Mouse (Mus musculus) layer of hippocampus, postnatal 25 days (tissue): ENCODE data around the gene Dnah6. TPM values are rescaled to one million over a fixed set of nuclear protein-coding genes. Genes with fewer than 3 reads are reported as not detected.
A peak's percentile ranks its signal among the peaks of the same experiment; 100 is the strongest.

Experiments
- DNase-seq, 2 experiments: peaks; one replicate each; pipeline ENCODE4 v3.0.0; 2022; ENCODE audit warnings: mixed read lengths in 2 of 2, low spot score in 1 of 2; ENCODE audit errors: extremely low spot score in 1 of 2
- total RNA-seq, 2 experiments: library from RNA; stranded (reverse); gene quantifications; 2 replicates each; pipeline ENCODE4 v1.2.3; 2021

Gene Dnah6
- total RNA-seq, 2 experiments from 2014 or later: 0.54 to 0.94 TPM

DNA sequence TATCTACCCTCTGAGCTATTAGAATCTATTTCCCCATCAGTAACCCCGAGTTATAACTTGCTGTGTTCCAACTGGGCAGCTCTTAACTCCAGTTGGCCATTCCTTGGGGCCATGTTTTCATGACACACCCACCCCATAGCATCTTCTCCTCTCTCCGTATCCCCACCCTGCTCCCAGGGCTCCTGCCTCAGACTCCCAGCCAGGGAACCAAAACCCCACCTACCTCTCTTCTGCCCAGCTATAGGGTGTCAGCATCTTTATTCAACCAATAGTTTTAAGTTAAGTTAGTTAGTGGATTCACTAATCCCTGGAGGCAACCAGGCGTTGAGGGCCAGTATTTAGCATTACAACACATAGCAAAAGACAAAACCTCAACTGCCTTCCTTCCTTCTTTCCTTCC lies 7.4 kb upstream of the Dnah6 start:
- DNase-seq: no peak

DNA sequence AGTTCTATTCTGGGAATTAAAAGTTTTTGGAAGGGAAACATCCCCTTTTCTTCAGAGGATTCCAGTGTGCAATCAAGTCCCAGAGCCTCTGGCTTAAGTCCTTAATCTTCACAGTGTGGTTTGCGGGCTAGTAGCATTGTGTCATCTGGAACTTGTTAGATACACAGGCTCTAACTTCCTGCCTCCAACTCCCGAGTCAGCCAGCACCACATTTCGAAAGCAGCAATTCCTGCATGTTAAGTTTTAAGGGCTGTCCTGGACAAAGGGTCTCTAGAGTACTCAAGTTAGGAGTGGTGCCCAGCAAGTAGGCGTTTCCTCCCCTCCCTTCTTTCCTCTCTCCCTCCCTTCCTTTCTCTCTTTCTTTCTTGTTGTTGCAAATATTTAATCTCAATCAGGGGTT lies 7.0 kb upstream of the Dnah6 start:
- DNase-seq: no peak

DNA sequence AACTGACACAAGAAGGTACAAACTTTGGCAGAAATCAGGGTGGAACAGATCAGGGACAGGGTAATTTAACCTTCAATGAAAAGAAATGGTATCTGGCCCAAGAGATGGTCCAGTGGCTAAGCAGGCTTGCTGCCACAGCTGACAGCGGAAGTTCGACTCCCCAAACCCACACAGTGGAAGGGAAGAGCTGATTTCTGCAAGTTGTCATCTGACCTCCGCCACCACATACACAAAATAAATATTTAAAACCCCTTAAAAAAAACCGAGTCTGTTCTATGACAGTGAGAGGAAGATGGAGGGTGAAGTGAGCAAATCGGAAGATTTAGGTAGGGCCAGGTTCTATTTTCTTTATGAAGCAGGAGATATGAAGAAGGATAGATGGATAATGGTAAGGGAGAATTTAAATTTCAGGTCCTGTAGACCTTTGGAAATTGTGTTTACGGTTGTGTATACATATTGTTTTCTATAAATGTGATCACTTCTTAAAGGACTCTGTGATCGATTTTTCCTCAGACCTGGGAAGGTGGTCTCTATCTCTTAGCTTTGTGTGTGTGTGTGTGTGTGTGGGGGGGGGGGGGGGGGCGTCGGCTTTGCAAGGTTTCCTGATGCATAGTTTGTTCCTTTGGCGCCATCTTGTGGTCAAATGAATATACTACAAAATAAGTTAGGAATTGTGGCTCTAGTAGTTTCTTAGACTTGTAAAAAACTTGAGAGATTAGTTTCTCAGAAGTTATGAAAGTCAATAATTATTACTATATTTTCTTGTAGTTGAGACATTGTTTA lies 6.1 kb upstream of the Dnah6 start:
- no peak for DNase-seq

DNA sequence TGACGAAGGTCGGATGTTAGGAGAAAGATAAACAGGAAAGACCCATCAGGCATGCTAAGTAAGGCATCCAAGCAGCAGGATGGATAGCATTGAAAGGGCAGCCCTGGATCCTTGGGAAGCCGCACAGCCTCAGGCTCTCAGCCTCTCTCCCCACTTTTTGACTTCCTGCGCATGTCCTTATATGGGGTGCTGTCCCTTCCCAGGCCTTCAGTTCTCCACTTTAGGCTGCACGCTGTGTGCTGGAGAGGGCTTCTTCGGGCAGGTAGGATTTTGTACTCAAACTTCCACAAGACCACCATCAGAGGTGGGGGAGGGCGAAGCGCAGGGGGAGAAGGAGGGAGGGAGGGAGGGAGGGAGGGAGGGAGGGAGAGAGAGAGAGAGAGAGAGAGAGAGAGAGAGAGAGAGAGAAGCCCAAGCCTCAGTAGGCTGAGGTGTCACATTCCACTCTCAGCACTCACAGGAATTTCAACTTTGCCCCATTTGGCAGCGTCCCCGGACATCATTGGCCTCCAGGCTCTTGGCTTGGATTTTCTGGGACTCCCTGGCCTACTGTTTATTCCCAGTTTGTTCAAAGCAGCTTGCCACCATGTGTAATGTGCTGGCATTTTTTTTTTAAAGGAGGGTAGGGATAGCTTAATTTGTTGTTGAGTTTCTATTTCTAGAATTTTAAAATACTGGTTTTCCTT lies 1.5 kb upstream of the Dnah6 start:
- peak in 1 of 2 experiments; percentile 46 for DNase-seq

DNA sequence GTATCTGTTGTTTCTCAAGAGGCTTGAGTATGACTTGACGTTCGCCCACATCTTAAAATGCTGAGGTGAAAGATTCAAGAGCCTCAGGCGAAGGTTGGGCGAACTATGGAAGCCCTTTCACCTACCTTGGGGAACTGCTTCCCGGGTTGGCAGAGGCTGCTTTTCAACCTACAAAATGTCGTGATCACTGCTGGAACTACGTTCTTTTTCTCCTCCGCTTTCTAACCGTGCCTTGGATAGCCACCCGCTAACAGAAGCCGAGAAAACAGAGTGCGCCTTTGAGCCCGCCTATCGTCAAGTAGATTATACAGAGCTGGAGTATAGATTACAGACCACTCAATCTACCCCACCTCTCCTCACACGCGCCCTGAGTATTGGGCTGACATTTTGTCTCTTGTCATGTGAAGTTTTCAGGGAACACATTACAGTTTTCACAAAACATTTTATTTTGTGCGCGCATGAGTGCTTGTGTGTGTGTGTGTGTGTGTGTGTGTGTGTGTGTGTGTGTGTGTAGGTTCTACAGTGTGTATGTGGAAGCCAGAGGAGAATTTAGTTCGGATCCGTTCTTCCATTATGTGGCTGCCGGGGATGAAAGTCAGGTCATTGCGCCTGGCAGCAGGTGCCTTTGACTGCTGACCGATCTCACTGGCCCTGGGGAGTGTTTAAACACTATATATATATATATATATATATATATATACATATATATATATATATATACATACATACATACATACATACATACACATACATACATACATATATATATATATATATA lies 696 bp upstream of the Dnah6 start:
- peak in 1 of 2 experiments; percentile 14 for DNase-seq

DNA sequence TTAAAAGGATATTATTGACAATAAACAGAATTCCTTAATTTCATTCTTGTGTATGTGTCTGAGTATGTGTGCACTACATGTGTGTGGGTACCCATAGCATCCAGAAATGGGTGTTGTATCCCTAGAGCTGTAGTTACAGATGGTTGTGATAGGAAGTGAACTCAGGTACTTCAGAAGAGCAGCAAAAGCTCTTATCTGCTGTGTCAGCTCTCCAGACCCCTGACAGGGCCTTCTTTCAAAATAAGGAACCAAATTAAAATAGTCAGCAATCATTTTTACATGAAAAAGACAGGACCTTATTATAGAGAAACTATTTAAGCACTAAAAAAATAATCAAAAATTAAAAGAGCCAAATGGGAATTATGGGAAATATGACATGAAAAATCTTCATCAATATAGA lies 9.8 kb downstream of the Dnah6 start:
- DNase-seq: no peak

DNA sequence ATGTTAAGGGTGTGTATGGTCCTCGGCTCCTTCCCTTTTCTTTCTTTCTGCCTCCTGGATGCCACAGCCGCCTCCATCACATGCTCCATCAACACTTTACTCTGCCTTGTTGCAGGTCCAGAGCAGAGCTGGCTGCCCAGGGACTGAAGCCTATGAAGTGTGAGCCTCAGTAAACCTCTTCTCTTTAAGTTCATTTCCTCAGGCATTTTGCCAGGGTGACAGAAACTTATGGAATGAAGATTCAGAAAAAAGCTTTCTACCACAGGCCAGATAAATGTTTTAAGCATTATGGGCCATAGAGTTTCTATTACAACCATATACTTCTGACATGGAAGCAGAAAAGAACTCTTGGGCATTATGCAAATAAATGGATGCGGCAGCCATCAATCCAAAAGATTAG lies 10.4 kb downstream of the Dnah6 start:
- DNase-seq: no peak

DNA sequence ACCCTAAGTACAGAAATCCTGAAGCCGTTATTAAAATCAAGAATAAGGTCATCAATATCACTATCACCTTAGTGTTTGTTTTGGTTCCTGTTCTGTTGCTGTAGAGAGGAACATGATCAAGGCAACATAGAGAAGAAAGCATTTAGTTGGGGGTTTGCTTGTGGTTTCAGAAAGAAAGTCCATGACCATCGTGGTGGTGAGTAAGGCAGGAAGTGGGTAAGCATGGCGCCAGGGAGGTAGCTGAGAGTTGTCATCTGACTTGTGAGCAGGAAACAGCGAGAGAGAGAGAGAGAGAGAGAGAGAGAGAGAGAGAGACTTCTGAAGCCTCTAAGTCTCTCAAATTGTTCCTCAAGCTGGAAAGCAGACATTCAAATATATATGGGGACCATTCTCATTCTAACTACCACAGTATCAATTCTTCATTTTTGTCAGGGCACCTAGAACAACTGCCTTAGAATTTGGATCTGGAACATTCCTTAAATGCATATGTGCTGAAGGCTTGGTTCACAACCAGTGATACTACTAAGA lies 10.9 kb downstream of the Dnah6 start:
- no peak for DNase-seq

DNA sequence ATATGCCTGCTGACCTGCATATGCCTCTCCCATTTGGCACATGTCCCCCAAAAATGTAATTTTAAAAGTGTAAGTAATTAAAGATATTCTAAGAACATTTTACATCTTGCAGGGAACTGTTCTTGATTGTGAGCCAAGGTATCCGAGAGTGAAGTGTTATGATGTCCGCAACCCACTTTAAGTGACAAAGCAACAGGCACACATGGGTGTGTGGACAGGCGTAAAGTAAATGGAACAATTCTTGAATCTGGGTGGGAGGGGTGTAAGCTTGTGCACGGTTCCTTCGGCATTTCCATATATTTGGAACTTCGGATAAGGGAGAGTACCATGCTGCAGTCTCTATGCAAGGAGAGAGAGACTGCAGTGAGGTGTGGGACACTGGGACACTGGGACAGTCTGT lies 11.9 kb downstream of the Dnah6 start:
- DNase-seq: no peak

DNA sequence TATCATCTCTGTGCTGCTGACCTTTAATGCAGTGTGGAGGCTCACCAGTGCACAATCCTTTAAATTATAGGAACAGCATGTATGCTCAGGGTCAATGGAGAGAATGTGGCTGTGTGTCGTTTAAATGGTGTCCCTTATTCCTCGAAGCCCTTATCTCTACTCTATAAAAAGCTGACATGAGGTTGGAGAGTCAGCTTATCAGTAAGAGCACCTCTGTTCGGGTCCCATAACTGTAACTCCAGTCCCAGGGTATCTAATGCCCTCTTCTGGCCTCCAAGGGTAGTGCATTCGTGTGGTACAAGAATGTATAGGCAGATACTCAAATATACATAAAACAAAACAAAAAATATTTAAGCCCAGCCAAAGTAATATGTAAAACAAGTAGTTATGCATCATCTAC lies 16.5 kb downstream of the Dnah6 start:
- DNase-seq: peak in 1 of 2 experiments; percentile 12

DNA sequence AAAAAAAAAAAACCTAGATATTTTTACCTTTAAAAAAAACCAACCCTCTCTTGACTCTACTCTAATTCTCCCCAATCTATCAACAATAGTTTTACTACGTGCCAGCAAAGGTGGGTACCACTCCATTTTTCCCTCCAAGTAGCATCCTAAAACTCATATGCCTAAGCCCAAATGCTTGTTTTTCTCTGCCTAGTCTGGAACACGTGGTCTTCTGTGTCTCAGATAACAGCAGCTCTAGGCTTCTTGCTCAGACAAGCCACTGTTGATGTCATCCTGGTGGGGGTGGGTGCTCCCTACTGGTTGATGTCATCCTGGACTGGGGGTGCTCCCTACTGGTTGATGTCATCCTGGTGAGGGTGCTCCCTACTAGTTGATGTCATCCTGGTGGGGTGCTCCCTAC lies 17.7 kb downstream of the Dnah6 start:
- DNase-seq: no peak

DNA sequence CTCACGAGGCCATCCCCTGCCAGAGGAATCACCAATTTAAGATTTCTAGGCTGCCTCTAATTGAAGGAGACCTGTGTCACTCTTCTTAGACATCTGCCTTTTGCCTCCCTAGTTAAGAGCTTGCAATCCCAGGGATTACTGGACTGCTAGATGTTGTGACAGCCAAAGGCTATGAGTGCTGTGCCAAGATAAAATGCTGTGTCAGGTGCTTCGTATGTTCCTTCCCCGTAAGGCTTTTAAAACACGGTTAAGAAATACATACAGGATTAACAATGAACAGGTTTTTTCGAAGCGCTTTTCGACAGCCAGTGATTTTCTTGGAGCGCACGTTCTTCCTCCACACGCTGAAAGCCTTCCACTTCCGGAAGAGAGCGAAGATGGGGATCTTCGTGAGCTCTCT lies 26.2 kb downstream of the Dnah6 start:
- DNase-seq: no peak

DNA sequence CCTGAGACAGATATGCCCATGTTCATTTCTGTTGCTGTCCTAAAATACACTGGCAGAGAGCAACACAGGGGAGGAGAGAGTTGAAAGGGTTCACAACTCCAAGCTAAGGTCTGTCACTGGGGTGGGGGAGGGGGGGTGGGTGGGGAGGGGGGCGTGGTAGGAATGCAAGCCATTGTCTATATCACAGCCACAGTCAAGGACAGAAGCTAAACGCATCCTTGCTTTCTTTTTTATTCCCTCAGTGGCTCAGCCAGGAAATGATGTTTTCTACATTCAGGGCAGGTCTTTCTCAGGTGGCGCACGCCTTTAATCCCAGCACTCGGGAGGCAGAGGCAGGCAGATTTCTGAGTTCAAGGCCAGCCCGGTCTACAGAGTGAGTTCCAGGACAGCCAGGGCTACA lies 30.7 kb downstream of the Dnah6 start:
- DNase-seq: no peak

DNA sequence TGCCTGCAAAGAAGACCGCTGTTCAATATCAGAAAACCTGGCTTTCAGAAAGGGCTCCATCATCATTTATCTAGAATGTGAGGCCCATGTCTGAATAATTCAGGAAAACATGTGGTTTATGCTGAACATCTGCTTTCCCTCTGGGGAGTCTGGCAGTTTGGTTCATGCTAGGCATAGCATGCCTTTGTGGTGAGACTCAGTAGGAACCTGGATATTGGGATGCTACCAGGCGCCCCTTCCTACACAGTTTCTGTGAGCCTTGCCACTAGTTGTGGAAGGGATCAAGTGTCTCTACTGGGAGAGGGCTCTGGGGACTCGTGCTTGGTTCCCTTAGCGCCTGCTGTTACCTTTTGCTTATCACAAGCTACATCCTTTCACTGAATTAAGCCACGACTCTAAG lies 37.2 kb downstream of the Dnah6 start:
- no peak for DNase-seq

DNA sequence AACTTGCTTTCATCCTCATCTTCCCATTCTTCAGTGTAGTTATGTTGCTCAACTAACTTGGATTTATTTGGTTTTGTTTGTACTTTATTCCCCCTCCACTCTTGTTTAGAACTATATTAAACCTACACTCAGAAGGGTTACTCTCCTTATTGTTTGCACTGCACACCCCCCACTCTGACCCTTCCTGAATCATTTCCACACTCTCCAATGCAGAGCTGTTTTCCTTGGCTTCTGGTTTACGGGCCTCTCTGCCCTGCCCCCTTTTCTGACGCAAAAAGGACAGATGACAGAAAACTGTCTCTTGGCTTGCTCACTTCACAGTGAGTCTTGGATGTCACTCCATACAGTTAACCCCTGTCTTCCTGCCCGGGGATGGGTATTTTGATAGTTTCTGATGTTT lies 38.5 kb downstream of the Dnah6 start:
- no peak for DNase-seq

DNA sequence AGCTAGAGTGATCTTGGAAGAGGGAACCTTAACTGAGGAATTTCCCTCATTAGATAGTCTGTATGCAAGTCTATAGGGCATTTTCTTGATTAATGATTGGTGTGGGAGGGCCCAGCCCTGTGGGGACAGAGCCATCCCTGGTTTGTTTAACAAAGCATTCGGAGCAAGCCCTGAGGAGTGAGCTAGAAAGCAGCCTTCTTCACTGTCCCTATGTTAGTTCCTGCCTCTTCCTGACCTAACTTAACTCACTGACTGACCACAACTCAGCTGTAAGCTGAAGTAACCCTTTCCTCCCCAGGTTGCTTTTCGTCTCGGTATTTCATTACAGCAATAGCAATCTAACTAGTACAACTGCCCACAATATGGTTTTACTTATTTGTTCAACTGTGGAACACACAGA lies 39.0 kb downstream of the Dnah6 start:
- DNase-seq: no peak

DNA sequence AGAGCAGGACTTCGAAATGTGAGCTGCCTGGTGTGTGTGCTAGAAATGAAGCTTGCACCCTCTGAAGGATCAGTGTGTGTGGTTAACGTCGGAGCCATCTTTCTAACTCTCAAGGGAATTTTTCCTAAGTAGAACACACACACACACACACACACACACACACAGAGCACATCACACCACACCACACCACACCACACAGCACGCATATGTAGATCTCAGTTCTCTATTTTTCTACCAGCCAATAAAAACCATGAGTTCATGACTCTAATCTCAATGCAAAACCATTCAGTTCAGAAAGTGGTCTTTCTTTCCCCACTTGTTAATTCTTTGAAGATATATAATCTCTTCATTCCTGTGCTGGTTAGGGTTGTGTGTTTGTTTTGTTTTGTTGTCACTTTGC lies 39.4 kb downstream of the Dnah6 start:
- no peak for DNase-seq

DNA sequence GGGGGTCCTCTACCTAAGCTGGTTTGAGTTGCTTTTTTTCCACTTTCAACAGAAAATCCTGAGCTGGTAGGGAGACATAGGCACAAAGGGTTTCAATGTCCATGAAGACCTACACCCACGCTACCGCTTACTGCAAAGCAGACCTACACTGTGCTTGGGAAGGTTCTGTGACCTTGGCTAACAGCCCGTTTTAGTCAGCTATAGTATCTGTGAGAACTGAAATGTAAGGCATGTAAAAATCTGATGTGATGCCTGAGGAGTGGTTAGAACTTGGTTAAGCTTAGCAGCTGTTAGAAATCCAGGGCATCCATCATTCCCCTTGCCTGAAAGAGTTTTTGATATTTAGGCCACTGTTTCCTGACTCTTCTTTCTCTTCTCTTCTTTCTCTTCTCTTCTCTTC lies 46.3 kb downstream of the Dnah6 start:
- no peak for DNase-seq

DNA sequence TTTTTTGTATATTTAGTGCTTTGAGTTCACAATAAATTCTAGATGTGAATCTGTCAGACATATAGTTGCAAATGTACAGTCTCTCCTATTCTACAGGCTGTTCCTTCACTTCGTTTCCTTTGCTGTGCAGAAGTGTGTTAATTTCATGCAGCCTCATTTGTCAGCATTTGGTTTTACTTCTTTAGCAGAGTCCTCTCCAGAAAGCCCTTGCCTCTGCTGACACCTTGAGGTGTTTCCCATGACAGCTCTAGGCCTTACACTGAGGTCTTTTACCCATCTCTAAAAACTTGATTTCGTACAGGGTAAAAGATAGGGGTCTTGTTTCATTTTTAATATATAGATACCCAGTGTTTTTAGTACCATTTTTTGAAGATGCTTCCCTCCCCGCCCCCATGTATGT lies 54.2 kb downstream of the Dnah6 start:
- DNase-seq: no peak

DNA sequence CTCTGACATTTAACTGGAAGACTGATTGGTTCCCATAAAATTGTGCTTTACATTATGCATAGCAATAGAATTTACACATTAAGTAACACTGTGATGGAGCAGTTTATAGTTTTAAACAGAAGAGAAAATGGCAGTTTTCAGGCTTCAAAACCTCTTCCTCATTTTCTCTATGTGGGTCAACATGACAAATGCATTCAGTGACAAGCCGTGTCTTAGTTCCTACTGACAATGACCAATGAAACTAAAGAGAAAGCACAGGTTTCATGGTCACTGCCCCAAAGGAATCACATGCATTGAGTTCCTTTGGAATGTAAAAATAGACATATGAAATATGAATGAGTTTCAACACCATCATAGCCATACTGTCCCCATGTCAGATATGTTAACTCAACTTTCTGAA lies 58.5 kb downstream of the Dnah6 start:
- DNase-seq: no peak

DNA sequence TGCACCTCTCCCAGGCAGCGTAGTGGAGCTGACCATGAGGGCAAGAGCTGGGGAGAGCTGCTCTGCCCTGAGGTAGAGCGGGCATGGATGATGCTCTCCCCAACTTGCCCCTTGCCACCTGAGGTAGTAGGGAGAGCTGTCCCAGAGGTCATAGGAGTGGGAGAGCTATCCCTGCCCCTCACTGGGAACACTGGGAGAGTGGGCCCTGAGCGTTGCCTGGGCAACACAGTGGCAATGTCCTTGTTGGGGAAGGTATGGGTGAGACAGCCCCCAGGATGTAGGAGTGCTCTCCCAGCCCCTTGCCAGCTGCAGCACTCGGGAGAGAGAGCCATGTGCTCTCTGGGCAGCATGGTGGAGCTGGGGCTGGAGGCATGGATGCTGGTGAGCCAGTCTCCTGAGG lies 60.1 kb downstream of the Dnah6 start:
- no peak for DNase-seq
